Mouse (Mus musculus) layer of hippocampus, adult 9-10 months (tissue): Measurements from ENCODE around the gene Gm11115.

Source experiments
- DNase-seq: peaks from one replicate; pipeline ENCODE4 v3.0.0; 2022; ENCODE audit warnings: low spot score

The Gm11115 gene

GRCm38 (mm10) chr5:88153999-88154398 lies at the start of gene Gm11115:
Gene Gm11115, minus strand, starts transcription at chr5:88154099.
- DNase-seq, result no peak

- DNase-seq, result no peak
Observed at GRCm38 (mm10) chr5:88111430-88111829, 42.5 kb downstream of the Gm11115 start, which contains the start of gene Gm11116. Gene Gm11116, minus strand, starts transcription at chr5:88111530.
